Mouse (Mus musculus) lung, postnatal 0 days (tissue): ENCODE measurements around the gene Irx5.

Source experiments
- CTCF ChIP-seq: IDR thresholded peaks from 2 replicates; pipeline ENCODE4 v1.5.1; 2016; ENCODE audit warnings: antibody characterized with exemption, mild to moderate bottlenecking
- EP300 ChIP-seq: IDR thresholded peaks from 2 replicates; pipeline ENCODE4 v1.6.1; 2016; ENCODE audit warnings: antibody characterized with exemption, mild to moderate bottlenecking, control low read depth

DNA sequence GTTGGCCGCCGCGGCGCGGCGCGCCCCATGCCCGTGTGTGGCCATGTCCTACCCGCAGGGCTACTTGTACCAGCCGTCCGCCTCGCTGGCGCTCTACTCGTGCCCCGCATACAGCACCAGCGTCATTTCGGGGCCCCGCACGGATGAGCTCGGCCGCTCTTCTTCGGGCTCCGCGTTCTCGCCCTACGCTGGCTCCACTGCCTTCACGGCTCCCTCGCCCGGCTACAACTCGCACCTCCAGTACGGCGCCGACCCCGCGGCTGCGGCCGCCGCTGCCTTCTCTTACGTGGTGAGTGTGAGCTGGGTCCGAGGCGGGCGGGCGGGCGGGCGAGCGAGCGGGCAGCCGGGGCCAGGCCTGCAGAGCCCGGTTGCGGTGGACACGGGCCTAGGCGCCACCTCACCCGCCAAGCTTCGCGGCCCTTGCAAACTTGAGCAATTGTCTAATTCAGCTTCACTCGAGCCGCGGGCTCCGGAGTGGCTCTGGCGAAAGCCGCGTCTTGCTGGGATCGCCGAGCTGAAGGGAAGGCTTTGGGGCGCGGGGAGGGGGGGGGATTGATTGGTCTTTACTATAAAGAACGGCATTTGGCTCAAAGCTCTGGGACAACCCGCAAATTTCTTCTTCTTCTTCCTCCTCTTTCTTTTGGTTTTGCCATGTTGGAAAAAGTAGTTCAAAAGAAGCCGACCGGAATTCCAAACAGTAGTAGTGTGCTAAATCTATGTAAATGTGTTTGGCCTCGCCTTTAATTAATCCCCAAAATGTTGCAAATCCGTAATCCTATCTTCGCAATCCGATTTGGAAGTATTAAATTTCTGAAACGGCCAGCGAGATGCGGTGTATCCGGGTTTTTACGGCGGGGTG is 945 bp downstream of the Irx5 start:
- no peak for TF ChIP-seq CTCF
- no peak for TF ChIP-seq EP300
